Mouse (Mus musculus): ENCODE measurements around the gene Apoa4. TPM values are rescaled to one million over a fixed set of nuclear protein-coding genes. Genes with fewer than 3 reads are reported as not detected.

Apoa4 gene
- polyA plus RNA-seq, 1 experiment from 2014 or later: not detected

- Histone ChIP-seq H3K9ac (replicated peaks) (no peak overlapping the region), H3K36me3 (no peaks in the 10 kb centered on the region), H3K4me2 (peak overlapping the region; percentile 30), H3K4me3 (replicated peaks) (no peak overlapping the region), H3K27ac (no peak overlapping the region), H3K27me3 (peaks cover 8% of the 10 kb centered on the region; the same call in 1 of the 2 replicates), H3K9me3 (no peaks in the 10 kb centered on the region), H3K4me1 (replicated peaks) (peaks cover 4% of the 10 kb centered on the region; the same call in 1 of the 2 replicates)
- no peak; the same call in 1 of the 2 replicates for ATAC-seq (ENCODE audit: insufficient number of reproducible peaks, insufficient read depth, low FRiP score, low TSS enrichment, low read depth)
- WGBS: 23% methylated on average over 11 of the region's 11 CpGs
Observed at GRCm38 (mm10) chr9:46246752-46247324, 6.3 kb downstream of the Apoa4 start.

DNA sequence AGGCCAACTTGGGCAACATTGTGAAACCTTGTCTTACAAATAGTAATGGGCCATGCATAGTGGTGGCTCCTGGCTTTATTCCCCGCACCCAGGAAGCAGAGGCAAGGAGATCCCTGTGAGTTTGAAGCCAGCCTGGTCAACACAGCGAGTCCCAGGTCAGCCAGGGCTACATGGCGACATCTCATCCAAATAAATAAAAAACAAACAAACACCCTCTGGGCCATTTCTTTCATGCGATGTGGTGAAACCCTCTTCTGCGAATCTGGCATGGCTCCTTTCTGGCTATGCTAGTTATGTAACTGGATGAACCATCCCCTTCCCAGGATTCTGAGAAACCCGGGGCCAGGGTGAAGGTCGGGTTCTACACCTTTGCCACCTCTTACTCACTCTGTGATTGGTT is 15.7 kb downstream of the Apoa4 start:
- Histone ChIP-seq H3K36me3 (no peaks in the 10 kb centered on the region), H3K9ac (replicated peaks) (no peak overlapping the region), H3K9me3 (no peaks in the 10 kb centered on the region), H3K4me2 (no peak overlapping the region), H3K27me3 (peaks cover 2% of the 10 kb centered on the region; the same call in 1 of the 2 replicates), H3K4me3 (replicated peaks) (no peak overlapping the region), H3K27ac (no peak overlapping the region), H3K4me1 (replicated peaks) (no peaks in the 10 kb centered on the region)
- no peak for ATAC-seq (ENCODE audit: insufficient number of reproducible peaks, insufficient read depth, low FRiP score, low TSS enrichment, low read depth)
- 83% methylated on average over 7 of the region's 7 CpGs for WGBS

- Histone ChIP-seq H3K27ac (no peak overlapping the region), H3K27me3 (peaks cover 2% of the 10 kb centered on the region; the same call in 1 of the 2 replicates), H3K4me3 (replicated peaks) (no peak overlapping the region), H3K36me3 (no peaks in the 10 kb centered on the region), H3K9ac (replicated peaks) (no peak overlapping the region), H3K9me3 (no peaks in the 10 kb centered on the region), H3K4me2 (no peak overlapping the region), H3K4me1 (replicated peaks) (no peaks in the 10 kb centered on the region)
- ATAC-seq (ENCODE audit: insufficient number of reproducible peaks, insufficient read depth, low FRiP score, low TSS enrichment, low read depth): no peak
- WGBS: 92% methylated on average over 10 of the region's 10 CpGs
Observed at GRCm38 (mm10) chr9:46256658-46257385, 16.3 kb downstream of the Apoa4 start.

- no peak overlapping the region for H3K9ac ChIP-seq (replicated peaks)
- ATAC-seq (ENCODE audit: insufficient number of reproducible peaks, insufficient read depth, low FRiP score, low TSS enrichment, low read depth): no peak
- no peak overlapping the region for H3K4me2 ChIP-seq
- H3K4me1 ChIP-seq (replicated peaks): no peaks in the 10 kb centered on the region
- peaks cover 2% of the 10 kb centered on the region; the same call in 1 of the 2 replicates for H3K27me3 ChIP-seq
- H3K36me3 ChIP-seq: no peaks in the 10 kb centered on the region
- no peak overlapping the region for H3K27ac ChIP-seq
- H3K4me3 ChIP-seq (replicated peaks): no peak overlapping the region
- 84% methylated on average over 3 of the region's 3 CpGs for WGBS
- H3K9me3 ChIP-seq: no peaks in the 10 kb centered on the region
Observed at GRCm38 (mm10) chr9:46257546-46257945, 17.1 kb downstream of the Apoa4 start.

GRCm38 (mm10) chr9:46259111-46259510 is 18.6 kb downstream of the Apoa4 start:
- WGBS: 84% methylated on average over 6 of the region's 6 CpGs
- H3K9ac ChIP-seq (replicated peaks): no peak overlapping the region
- peaks cover 2% of the 10 kb centered on the region; the same call in 1 of the 2 replicates for H3K27me3 ChIP-seq
- no peak overlapping the region for H3K27ac ChIP-seq
- H3K4me3 ChIP-seq (replicated peaks): no peak overlapping the region
- ATAC-seq (ENCODE audit: insufficient number of reproducible peaks, insufficient read depth, low FRiP score, low TSS enrichment, low read depth): no peak
- H3K9me3 ChIP-seq: no peaks in the 10 kb centered on the region
- H3K4me1 ChIP-seq (replicated peaks): no peaks in the 10 kb centered on the region
- no peaks in the 10 kb centered on the region for H3K36me3 ChIP-seq
- no peak overlapping the region for H3K4me2 ChIP-seq

DNA sequence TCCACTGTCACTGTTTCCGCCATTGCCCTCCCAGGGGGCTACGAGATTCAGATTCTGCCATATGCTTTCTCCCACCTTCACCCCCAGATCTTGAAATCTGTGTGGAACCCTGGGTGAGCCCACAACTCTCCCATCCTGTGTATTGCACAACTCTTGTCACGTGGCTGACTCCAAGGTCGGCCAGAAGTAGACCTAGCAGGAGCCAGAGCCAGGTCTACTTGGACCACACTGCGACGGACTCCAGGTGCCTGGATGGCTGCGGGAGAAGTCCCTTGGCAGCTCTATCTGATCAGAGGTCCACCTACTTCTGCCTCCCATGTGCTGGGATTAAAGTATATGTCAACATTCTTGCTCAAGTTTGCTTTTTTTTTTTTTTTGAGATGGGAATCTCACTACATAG is 20.6 kb downstream of the Apoa4 start:
- WGBS: 89% methylated on average over 7 of the region's 7 CpGs
- H3K4me2 ChIP-seq: no peak overlapping the region
- H3K27ac ChIP-seq: no peak overlapping the region
- no peak for ATAC-seq (ENCODE audit: insufficient number of reproducible peaks, insufficient read depth, low FRiP score, low TSS enrichment, low read depth)
- H3K36me3 ChIP-seq: no peaks in the 10 kb centered on the region
- H3K27me3 ChIP-seq: peaks cover 2% of the 10 kb centered on the region; the same call in 1 of the 2 replicates
- H3K9me3 ChIP-seq: no peaks in the 10 kb centered on the region
- no peaks in the 10 kb centered on the region for H3K4me1 ChIP-seq (replicated peaks)
- no peak overlapping the region for H3K9ac ChIP-seq (replicated peaks)
- H3K4me3 ChIP-seq (replicated peaks): no peak overlapping the region

GRCm38 (mm10) chr9:46268343-46268873 is 27.9 kb downstream of the Apoa4 start, which contains the start of gene Apoa5:
Gene Apoa5 (plus strand): TSS chr9:46268633.
- Histone ChIP-seq H3K9ac (replicated peaks) (no peak within 1 kb of the TSS), H3K36me3 (no peaks in the 10 kb centered on the region), H3K4me1 (replicated peaks) (peaks cover 8% of the 10 kb centered on the region), H3K27me3 (peaks cover 37% of the 10 kb centered on the region), H3K9me3 (no peaks in the 10 kb centered on the region), H3K4me2 (no peak within 1 kb of the TSS), H3K27ac (no peak within 1 kb of the TSS), H3K4me3 (replicated peaks) (no peak within 1 kb of the TSS)
- no peak for ATAC-seq (ENCODE audit: insufficient number of reproducible peaks, insufficient read depth, low FRiP score, low TSS enrichment, low read depth)
- 42% methylated on average over 7 of the region's 7 CpGs for WGBS

DNA sequence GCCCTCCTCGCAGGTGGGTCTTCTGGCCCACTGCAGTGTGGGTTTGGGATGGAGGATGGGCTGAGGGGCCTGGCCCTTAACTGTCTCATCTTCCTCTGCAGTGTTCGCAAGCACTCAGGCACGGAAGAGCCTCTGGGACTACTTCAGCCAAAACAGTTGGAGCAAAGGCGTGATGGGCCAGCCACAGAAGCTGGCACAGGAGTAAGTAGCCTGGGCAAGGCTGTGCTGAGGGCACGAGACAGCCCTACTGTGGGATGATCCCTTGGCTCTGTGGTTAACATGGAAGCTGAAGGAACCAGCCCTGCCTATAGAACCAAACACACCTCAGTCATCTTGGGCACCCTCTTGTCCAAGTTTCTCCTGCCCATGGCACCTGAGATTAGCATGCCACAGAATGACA is 28.6 kb downstream of the Apoa4 start:
- Histone ChIP-seq H3K4me2 (no peak overlapping the region), H3K9ac (replicated peaks) (no peak overlapping the region), H3K36me3 (no peaks in the 10 kb centered on the region), H3K27ac (no peak overlapping the region), H3K9me3 (no peaks in the 10 kb centered on the region), H3K4me3 (replicated peaks) (no peak overlapping the region), H3K27me3 (peaks cover 37% of the 10 kb centered on the region), H3K4me1 (replicated peaks) (peaks cover 15% of the 10 kb centered on the region)
- 90% methylated on average over 5 of the region's 5 CpGs for WGBS
- no peak for ATAC-seq (ENCODE audit: insufficient number of reproducible peaks, insufficient read depth, low FRiP score, low TSS enrichment, low read depth)

DNA sequence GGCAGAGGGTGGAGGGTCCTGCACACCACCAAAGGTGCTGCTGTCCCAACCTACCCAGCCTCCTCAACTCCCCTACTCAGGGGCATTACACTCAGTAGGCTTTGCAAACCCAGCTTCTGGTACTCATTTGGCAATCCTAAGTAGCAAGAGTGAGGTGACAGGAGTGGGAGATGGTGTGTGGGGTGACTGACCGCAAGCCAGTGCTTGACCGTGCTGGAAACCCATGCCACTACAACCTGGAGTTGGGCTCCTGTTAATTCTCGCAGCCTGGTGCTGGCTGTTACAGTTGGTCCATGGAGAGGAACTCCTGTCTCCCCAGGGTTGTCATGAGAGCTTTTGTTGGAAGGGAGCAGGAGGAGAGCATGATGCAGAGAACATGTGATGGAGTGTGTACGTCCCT is 30.3 kb downstream of the Apoa4 start:
- WGBS: 93% methylated on average over 4 of the region's 4 CpGs
- peaks cover 16% of the 10 kb centered on the region for H3K36me3 ChIP-seq
- no peak overlapping the region for H3K27ac ChIP-seq
- ATAC-seq (ENCODE audit: insufficient number of reproducible peaks, insufficient read depth, low FRiP score, low TSS enrichment, low read depth): no peak
- H3K4me3 ChIP-seq (replicated peaks): no peak overlapping the region
- H3K9ac ChIP-seq (replicated peaks): no peak overlapping the region
- H3K4me2 ChIP-seq: 0 out of 2 replicates have a peak overlapping the region, but pooled peaks have one; percentile 48
- no peaks in the 10 kb centered on the region for H3K9me3 ChIP-seq
- H3K27me3 ChIP-seq: peaks cover 37% of the 10 kb centered on the region
- H3K4me1 ChIP-seq (replicated peaks): peaks cover 18% of the 10 kb centered on the region

- ATAC-seq (ENCODE audit: insufficient number of reproducible peaks, insufficient read depth, low FRiP score, low TSS enrichment, low read depth): no peak
- Histone ChIP-seq H3K4me2 (peak overlapping the region; percentile 95; the same call in 1 of the 2 replicates), H3K9me3 (no peaks in the 10 kb centered on the region), H3K27ac (no peak overlapping the region), H3K4me1 (replicated peaks) (peaks cover 18% of the 10 kb centered on the region), H3K9ac (replicated peaks) (no peak overlapping the region), H3K4me3 (replicated peaks) (peak overlapping the region; percentile 89; the same call in 1 of the 2 replicates), H3K36me3 (peaks cover 29% of the 10 kb centered on the region), H3K27me3 (peaks cover 37% of the 10 kb centered on the region)
- 88% methylated on average over 9 of the region's 9 CpGs for WGBS
Observed at GRCm38 (mm10) chr9:46272070-46272469, 31.6 kb downstream of the Apoa4 start.

- peaks cover 36% of the 10 kb centered on the region for H3K36me3 ChIP-seq
- H3K9me3 ChIP-seq: no peaks in the 10 kb centered on the region
- peak within 1 kb of the TSS; percentile 67 for H3K27ac ChIP-seq
- peak within 1 kb of the TSS; percentile 89 for H3K4me3 ChIP-seq (replicated peaks)
- 6% methylated on average over 45 of the region's 45 CpGs for WGBS
- H3K27me3 ChIP-seq: peaks cover 32% of the 10 kb centered on the region
- peak; percentile 92 for ATAC-seq (ENCODE audit: insufficient number of reproducible peaks, insufficient read depth, low FRiP score, low TSS enrichment, low read depth)
- H3K9ac ChIP-seq (replicated peaks): peak within 1 kb of the TSS; percentile 76
- peak within 1 kb of the TSS; percentile 95 for H3K4me2 ChIP-seq
- peaks cover 18% of the 10 kb centered on the region for H3K4me1 ChIP-seq (replicated peaks)
Observed at GRCm38 (mm10) chr9:46272677-46273454, 32.4 kb downstream of the Apoa4 start, which contains the start of gene Zpr1. Gene Zpr1 (plus strand): TSS chr9:46273064.
